Mouse (Mus musculus) embryonic facial prominence, embryonic 11.5 days (tissue): ENCODE data around the gene Ltbr. TPM values are rescaled to one million over a fixed set of nuclear protein-coding genes. Genes with fewer than 3 reads are reported as not detected.
A peak's percentile ranks its signal among the peaks of the same experiment; 100 is the strongest.

Source experiments
- ATAC-seq: fragments of 200-750 bp; cut with Nextera tagmentation; replicated peaks from 2 replicates; pipeline ENCODE4 v1.8.0; 2017; ENCODE audit warnings: low read depth; ENCODE audit not compliant: insufficient number of reproducible peaks, low FRiP score, low TSS enrichment
- DNase-seq: peaks from one replicate; pipeline ENCODE4 v3.0.0-alpha.2; 2015; ENCODE audit warnings: low spot score
- H3K27ac ChIP-seq: fragments of 300-500 bp; sonication (generic); replicated peaks from 2 replicates; pipeline ENCODE4 v1.5.1; 2014; ENCODE audit warnings: mild to moderate bottlenecking, low read depth, low read length, control low read depth
- H3K27me3 ChIP-seq: fragments of 300-500 bp; sonication (generic); 2 replicates; pipeline ENCODE4 v1.6.1; 2014; ENCODE audit warnings: mild to moderate bottlenecking, low read length, moderate library complexity, mixed read lengths; ENCODE audit not compliant: control insufficient read depth, insufficient read depth
- H3K36me3 ChIP-seq: fragments of 300-500 bp; sonication (generic); replicated peaks from 2 replicates; pipeline ENCODE4 v1.6.1; 2014; ENCODE audit warnings: low read depth, mild to moderate bottlenecking, low read length, moderate library complexity, mixed read lengths; ENCODE audit not compliant: control insufficient read depth, insufficient read depth
- H3K4me1 ChIP-seq: fragments of 300-500 bp; sonication (generic); 2 replicates; pipeline ENCODE4 v1.6.1; 2014; ENCODE audit warnings: low read length, mixed read lengths; ENCODE audit not compliant: control insufficient read depth, insufficient read depth
- H3K4me2 ChIP-seq: fragments of 300-500 bp; sonication (generic); 2 replicates; pipeline ENCODE4 v1.6.1; 2014; ENCODE audit warnings: low read depth, mild to moderate bottlenecking, control low read depth, low read length, moderate library complexity
- H3K4me3 ChIP-seq: fragments of 300-500 bp; sonication (generic); 2 replicates; pipeline ENCODE4 v1.5.1; 2014; ENCODE audit warnings: low read depth, low read length, control low read depth
- H3K9ac ChIP-seq: fragments of 300-500 bp; sonication (generic); replicated peaks from 2 replicates; pipeline ENCODE4 v1.6.1; 2014; ENCODE audit warnings: mild to moderate bottlenecking, control low read depth, low read length
- H3K9me3 ChIP-seq: fragments of 300-500 bp; sonication (generic); replicated peaks from 2 replicates; pipeline ENCODE4 v1.6.1; 2016; ENCODE audit warnings: mild to moderate bottlenecking, low read length, inconsistent platforms, mixed read lengths; ENCODE audit not compliant: control insufficient read depth
- WGBS: fragments of 180-500 bp; shearing (Covaris S2); extraction: QIAGEN DNeasy Blood & Tissue Kit; methylation state at CpG from one replicate; pipeline ENCODE4 v1.1.7; 2014; 5-methylcytosine and 5-hydroxymethylcytosine counted together
- polyA plus RNA-seq: library from polyadenylated mRNA; unstranded; fragments of >200 nt; fragmentation: Nextera tagmentation; extraction: Ambion mirVana; gene quantifications from 2 replicates; pipeline ENCODE4 v1.2.1, GENCODE M21; 2014

The Ltbr gene
- polyA plus RNA-seq, 1 experiment from 2014 or later = 22.8 TPM

DNA sequence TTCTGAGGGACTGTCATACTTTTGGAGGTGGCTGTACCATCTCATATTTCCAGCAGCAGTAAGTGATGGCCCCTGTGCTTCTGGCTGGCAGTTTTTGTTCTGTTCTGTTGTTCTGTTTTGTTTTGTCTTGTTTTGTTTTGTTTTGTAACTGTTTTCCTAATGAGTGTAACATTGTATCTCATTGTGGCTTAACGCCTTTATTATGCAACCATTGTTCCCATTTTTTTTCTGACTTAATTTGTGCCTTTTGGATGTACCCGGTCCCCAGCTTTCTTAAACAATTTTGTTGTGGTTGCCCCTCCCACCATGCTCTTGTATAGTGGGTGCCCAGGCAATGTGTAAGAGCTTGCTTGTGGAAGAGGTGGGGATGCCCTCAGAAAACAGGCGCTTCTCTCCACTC is 28.5 kb upstream of the Ltbr start:
- Histone ChIP-seq H3K27me3 (no peaks in the 10 kb centered on the region), H3K27ac (no peak overlapping the region), H3K4me2 (no peak overlapping the region), H3K9me3 (no peaks in the 10 kb centered on the region), H3K36me3 (no peaks in the 10 kb centered on the region), H3K9ac (no peak overlapping the region; the same call in 1 of the 2 replicates), H3K4me3 (no peak overlapping the region), H3K4me1 (no peaks in the 10 kb centered on the region; the same call in 1 of the 2 replicates)
- ATAC-seq (no peak), DNase-seq (no peak)
- WGBS = 71% methylated on average over 3 of the region's 3 CpGs

DNA sequence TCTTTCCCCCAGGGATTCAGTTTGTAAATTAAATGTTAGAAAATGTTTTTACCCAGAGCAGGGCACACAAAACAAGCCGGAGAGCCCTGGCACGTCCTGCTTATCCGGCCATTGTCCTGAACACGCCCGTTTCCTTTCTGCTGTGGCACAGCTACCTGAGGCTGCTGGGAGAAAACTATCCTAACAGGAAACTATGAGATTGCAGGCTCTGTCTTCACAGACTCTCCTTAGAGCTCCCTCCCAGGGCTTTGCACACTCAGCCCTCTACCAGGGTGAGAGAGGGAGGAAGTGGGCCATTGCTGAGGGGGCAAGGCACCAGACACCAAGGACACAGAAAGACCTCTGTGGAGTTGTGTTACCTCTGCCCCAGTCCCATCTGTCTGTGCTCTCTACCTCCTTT is 26.6 kb upstream of the Ltbr start:
- no peak overlapping the region for H3K4me2 ChIP-seq
- H3K9ac ChIP-seq = no peak overlapping the region
- no peaks in the 10 kb centered on the region for H3K27me3 ChIP-seq
- 60% methylated on average over 5 of the region's 5 CpGs for WGBS
- no peaks in the 10 kb centered on the region for H3K9me3 ChIP-seq
- ATAC-seq (no peak), DNase-seq (no peak)
- 0 out of 2 replicates have a peak overlapping the region, but pooled peaks have one; percentile 16 for H3K27ac ChIP-seq
- H3K4me3 ChIP-seq = no peak overlapping the region
- no peaks in the 10 kb centered on the region for H3K36me3 ChIP-seq
- H3K4me1 ChIP-seq = no peaks in the 10 kb centered on the region; the same call in 1 of the 2 replicates

DNA sequence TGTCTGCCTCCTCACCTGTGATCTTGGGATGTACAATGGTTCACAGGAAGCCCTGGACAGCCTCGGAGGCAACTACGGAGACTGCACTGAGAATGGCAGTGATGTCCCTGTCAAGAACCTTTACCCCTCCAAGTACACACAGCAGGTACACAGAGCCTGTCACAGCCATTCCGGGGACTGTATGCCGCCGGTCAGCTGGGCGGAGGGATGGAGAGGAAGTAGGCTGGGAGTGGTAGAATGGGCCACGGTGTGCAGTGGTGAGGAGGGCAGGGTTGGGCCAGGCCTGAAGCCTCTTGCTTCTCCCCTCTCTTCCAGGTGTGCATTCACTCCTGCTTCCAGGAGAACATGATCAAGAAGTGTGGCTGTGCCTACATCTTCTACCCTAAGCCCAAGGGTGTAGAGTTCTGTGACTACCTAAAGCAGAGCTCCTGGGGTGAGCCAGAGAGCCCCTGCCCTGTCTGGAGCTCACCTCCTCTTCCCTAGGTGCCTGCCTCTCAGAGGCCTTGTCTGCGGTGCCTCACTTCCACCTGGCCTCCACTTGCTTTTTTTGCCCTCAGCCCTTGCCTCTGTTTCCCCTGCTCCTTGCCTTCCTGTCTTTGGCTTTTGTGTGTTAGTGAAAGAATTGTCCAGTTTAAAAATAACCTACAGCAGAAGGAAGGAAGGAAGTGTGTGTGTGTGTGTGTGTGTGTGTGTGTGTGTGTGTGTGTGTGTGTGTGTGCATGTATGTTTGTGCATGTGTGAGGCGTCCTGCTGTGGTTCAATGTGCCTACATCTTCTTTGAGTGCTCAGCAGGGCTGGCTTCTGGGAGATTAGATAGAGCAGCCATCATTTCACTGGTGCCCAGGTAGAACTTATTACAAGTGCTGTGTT is 25.3 kb upstream of the Ltbr start:
- no peak for ATAC-seq
- no peak overlapping the region for H3K27ac ChIP-seq
- no peaks in the 10 kb centered on the region; the same call in 1 of the 2 replicates for H3K4me1 ChIP-seq
- H3K36me3 ChIP-seq = no peaks in the 10 kb centered on the region
- no peak overlapping the region for H3K4me3 ChIP-seq
- DNase-seq = no peak
- no peak overlapping the region for H3K9ac ChIP-seq
- WGBS = 74% methylated on average over 9 of the region's 9 CpGs
- no peak overlapping the region for H3K4me2 ChIP-seq
- no peaks in the 10 kb centered on the region for H3K9me3 ChIP-seq
- no peaks in the 10 kb centered on the region for H3K27me3 ChIP-seq

DNA sequence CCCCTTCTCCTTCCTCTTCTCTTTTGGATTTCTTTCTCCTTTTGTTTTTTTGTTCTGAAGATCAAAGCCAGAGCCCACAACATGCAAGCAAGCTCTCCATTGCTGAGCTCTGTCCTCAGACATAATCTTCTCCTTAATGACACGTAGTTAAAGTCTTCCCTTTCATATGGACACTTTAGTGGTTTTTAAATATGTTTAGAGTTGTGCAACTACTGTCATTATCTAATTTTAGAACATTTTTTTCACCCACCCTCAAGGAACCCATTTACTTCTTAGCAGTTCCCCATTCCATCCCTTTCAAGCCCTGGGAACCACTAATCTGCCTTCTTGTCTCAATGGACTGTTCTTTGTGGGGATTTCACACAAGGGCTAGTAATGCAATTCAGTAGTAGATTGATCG is 20.7 kb upstream of the Ltbr start:
- DNase-seq = no peak
- H3K4me3 ChIP-seq = no peak overlapping the region
- H3K36me3 ChIP-seq = no peaks in the 10 kb centered on the region
- H3K27ac ChIP-seq = no peak overlapping the region
- no peak for ATAC-seq
- WGBS = 76% methylated on average over 2 of the region's 2 CpGs
- H3K4me1 ChIP-seq = no peaks in the 10 kb centered on the region
- H3K27me3 ChIP-seq = no peaks in the 10 kb centered on the region; the same call in 1 of the 2 replicates
- H3K9ac ChIP-seq = no peak overlapping the region
- no peak overlapping the region for H3K4me2 ChIP-seq
- H3K9me3 ChIP-seq = no peaks in the 10 kb centered on the region

DNA sequence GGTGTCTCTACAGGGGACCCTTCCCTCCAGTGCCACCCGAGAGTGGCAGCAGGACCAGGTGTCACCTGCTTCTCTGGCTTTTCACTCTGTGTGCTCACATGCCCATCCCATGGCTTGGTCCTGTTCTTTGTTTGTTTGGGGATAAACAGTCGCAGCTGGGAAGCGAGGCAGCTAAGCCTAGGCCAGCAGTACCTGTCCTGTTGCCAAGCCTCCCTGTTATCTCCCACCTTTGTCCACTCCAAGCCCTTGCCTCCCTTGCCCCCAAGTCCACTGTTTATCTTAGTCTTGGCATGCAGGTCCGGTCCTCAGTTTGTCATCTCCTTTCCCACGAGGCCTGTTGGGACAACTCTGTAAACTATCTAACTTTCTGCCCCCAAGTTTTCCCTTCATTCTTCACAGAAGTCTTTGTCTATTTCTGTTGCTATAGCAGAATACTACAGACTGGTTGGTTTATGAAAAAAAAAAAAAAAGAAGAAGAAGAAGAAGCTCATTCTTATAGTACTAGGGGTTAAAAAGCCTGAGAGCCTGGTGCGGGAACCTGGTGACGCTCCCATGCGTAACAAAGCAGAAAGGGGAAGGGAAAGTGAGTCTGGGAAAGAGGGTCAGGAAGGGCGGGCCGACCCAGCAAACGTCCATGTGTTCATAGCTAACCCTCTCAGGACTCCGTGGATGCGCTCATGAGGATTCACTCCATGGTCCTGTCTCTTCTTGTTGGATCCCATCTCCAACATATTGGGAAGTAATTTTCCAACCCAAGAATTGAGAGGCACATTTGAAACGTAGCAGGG is 19.6 kb upstream of the Ltbr start:
- H3K4me2 ChIP-seq = no peak overlapping the region
- no peak overlapping the region for H3K9ac ChIP-seq
- H3K4me3 ChIP-seq = no peak overlapping the region
- no peak overlapping the region for H3K27ac ChIP-seq
- no peaks in the 10 kb centered on the region; the same call in 1 of the 2 replicates for H3K27me3 ChIP-seq
- no peaks in the 10 kb centered on the region for H3K9me3 ChIP-seq
- H3K4me1 ChIP-seq = no peaks in the 10 kb centered on the region
- WGBS = 64% methylated on average over 14 of the region's 14 CpGs
- DNase-seq (no peak), ATAC-seq (no peak)
- no peaks in the 10 kb centered on the region for H3K36me3 ChIP-seq

DNA sequence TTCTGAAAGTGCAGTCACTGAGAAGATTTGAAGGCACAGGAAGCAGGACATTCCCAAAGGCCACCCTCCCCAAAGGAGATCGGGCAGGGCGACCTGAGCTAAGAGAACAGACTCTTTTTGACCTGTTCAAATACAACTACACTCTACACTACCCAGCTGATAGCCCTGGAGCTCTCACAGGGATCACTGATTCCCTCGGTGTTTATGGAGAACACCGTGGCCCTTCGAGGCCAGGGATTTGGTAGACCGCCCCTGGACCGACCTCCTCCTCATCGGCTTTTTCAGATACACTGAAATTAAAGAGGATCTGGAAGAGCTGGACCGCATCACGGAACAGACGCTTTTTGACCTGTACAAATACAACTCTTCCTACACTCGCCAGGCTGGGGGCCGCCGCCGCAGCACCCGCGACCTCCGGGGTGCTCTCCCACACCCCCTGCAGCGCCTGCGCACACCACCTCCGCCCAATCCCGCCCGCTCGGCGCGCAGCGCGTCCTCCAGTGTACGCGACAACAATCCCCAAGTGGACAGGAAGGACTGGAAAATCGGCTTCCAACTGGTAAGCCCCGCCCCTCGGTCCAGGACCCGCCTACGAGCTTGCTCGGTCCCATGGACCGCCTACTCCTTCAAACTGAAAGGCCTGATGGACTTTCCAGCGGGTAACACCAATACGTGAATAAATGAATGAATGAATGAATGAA is 17.1 kb upstream of the Ltbr start:
- no peaks in the 10 kb centered on the region for H3K9me3 ChIP-seq
- H3K4me3 ChIP-seq = peak overlapping the region; percentile 51
- peak; percentile 77 for ATAC-seq
- H3K4me1 ChIP-seq = no peaks in the 10 kb centered on the region
- peak; percentile 90 for DNase-seq
- under 1% methylated on average over 39 of the region's 39 CpGs for WGBS
- peak overlapping the region; percentile 69 for H3K9ac ChIP-seq
- peak overlapping the region; percentile 83 for H3K4me2 ChIP-seq
- H3K36me3 ChIP-seq = no peaks in the 10 kb centered on the region
- H3K27me3 ChIP-seq = no peaks in the 10 kb centered on the region; the same call in 1 of the 2 replicates
- H3K27ac ChIP-seq = no peak overlapping the region

DNA sequence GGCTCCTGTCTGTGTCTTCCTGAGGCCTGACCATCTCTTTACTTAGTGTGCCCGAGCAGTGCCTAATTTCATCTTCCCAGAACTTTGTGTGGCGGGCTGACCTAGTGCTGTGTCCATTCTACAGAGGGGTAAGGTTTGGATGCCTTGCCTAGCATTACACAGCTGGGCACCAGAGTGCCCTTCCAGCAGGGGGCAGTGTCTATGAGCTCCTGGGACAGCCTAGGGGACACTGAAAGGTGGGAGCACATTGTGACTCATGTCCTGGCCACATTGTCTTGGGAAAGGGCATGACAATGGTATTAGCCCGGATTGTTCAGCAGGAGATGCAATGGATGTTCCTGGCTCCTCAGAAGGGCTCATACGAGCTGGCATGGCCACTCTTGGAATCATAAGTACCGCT is 14.6 kb upstream of the Ltbr start:
- ATAC-seq (no peak), DNase-seq (no peak)
- 84% methylated on average over 5 of the region's 5 CpGs for WGBS

More for the DNA sequence above, 14.6 kb upstream of the Ltbr start:
- H3K27ac ChIP-seq = no peak overlapping the region
- H3K36me3 ChIP-seq = no peaks in the 10 kb centered on the region
- H3K4me1 ChIP-seq = no peaks in the 10 kb centered on the region
- H3K4me3 ChIP-seq = no peak overlapping the region
- H3K9ac ChIP-seq = no peak overlapping the region
- H3K9me3 ChIP-seq = no peaks in the 10 kb centered on the region
- H3K4me2 ChIP-seq = no peak overlapping the region
- no peaks in the 10 kb centered on the region; the same call in 1 of the 2 replicates for H3K27me3 ChIP-seq
